15 mouse cellular contexts compared by ENCODE assay signal in genomic region chr3:144398166-144398565, GRCm38 (mm10).
A peak's percentile ranks its signal among the peaks of the same experiment; 100 is the strongest.
DNase-seq lines count a peak whose midpoint lies in the region; ATAC-seq and TF ChIP-seq lines count a peak whose summit lies in the region.
"Had no signal": no experiment of that assay in that cellular context is flagged by ENCODE, and none has a peak within 500 bp of the region (broad histone marks: within the 10 kb centered on the region; RNA-seq: fewer than 3 reads in every experiment).

No protein-coding gene starts in this region.

- no peak overlapping the region for H3K27ac ChIP-seq in forebrain, postnatal 0 days (ENCODE audit: low read depth, low read length)
- H3K27ac ChIP-seq in forebrain, embryonic 15.5 days (replicated peaks), result no peak overlapping the region
- H3K27ac ChIP-seq in liver, adult 2 months (replicated peaks; ENCODE audit: insufficient read depth, low read depth, low read length), result no peak overlapping the region
- H3K27ac ChIP-seq in liver, embryonic 12.5 days, result no peak overlapping the region
- no peak overlapping the region for H3K27ac ChIP-seq in CH12.LX (ENCODE audit: insufficient read depth, low read depth)
- no peak overlapping the region for H3K27ac ChIP-seq in bone marrow, adult 2 months (ENCODE audit: control insufficient read depth, insufficient read depth, low read depth, low read length, poor library complexity)
- H3K27ac ChIP-seq: macrophage; midbrain, embryonic 15.5 days; neural tube, embryonic 12.5 days had no signal

- TF ChIP-seq POLR2A in liver, adult 2 months (IDR thresholded peaks at IDR 0.05; ENCODE audit: extremely low read depth, insufficient read depth, low read length), result no peak
- no peak for TF ChIP-seq POLR2A in CH12.LX (IDR thresholded peaks at IDR 0.05; ENCODE audit: low read depth, low read length)
- TF ChIP-seq POLR2A in bone marrow, adult 2 months (IDR thresholded peaks at IDR 0.05; ENCODE audit: borderline replicate concordance, control insufficient read depth, low read depth, low read length), result no peak

- no peaks in the 10 kb centered on the region for H3K27me3 ChIP-seq in forebrain, postnatal 0 days (ENCODE audit: insufficient read depth, low read length)
- no peaks in the 10 kb centered on the region for H3K27me3 ChIP-seq in forebrain, embryonic 15.5 days
- no peaks in the 10 kb centered on the region for H3K27me3 ChIP-seq in liver, adult 2 months (ENCODE audit: control insufficient read depth, insufficient read depth, low read length)
- H3K27me3 ChIP-seq in liver, embryonic 12.5 days (replicated peaks), result 0 out of 2 replicates have a peak, but pooled peaks cover 5% of the 10 kb centered on the region
- no peaks in the 10 kb centered on the region for H3K27me3 ChIP-seq in CH12.LX (replicated peaks)
- H3K27me3 ChIP-seq: heart, embryonic 13.5 days; midbrain, embryonic 15.5 days; neural tube, embryonic 12.5 days had no signal

- 84% methylated on average over 7 of the region's 7 CpGs for WGBS in forebrain, postnatal 0 days
- WGBS in forebrain, embryonic 15.5 days, result 85% methylated on average over 7 of the region's 7 CpGs
- WGBS in liver, adult 2 months, result 73% methylated on average over 7 of the region's 7 CpGs
- WGBS in liver, embryonic 12.5 days (ENCODE audit: insufficient replicate concordance), result 57% methylated on average over 7 of the region's 7 CpGs
- WGBS in bone marrow, adult 2 months, result 75% methylated on average over 7 of the region's 7 CpGs

- TF ChIP-seq RAD21 in CH12.LX (IDR thresholded peaks at IDR 0.05; ENCODE audit: low read depth, low read length), result peak; percentile 22

- in situ Hi-C loops in CH12.LX (cut with MboI; ENCODE audit: low pct_ligation_motif_present, low pct_unique_long_range_greater_than_20kb, low sequenced_read_pairs), result loop anchor here (25.0 kb wide), 1 partner anchor 786 kb away; no protein-coding TSS in a partner anchor

- 0 out of 2 replicates have a peak, but pooled peaks cover 9% of the 10 kb centered on the region for H3K4me1 ChIP-seq in forebrain, postnatal 0 days (ENCODE audit: insufficient read depth)
- H3K4me1 ChIP-seq in forebrain, embryonic 15.5 days, result peaks cover 32% of the 10 kb centered on the region
- no peaks in the 10 kb centered on the region for H3K4me1 ChIP-seq in liver, adult 2 months (ENCODE audit: control insufficient read depth, insufficient read depth, low read length)
- H3K4me1 ChIP-seq in liver, embryonic 12.5 days, result peaks cover 22% of the 10 kb centered on the region
- peaks cover 7 to 21% of the 10 kb centered on the region in 2 experiments for H3K4me1 ChIP-seq in CH12.LX (ENCODE audit: control insufficient read depth in 1 of 2, insufficient read depth in 2 of 2)
- no peaks in the 10 kb centered on the region; the same call in 1 of the 2 replicates for H3K4me1 ChIP-seq in bone marrow, adult 2 months (ENCODE audit: control insufficient read depth, insufficient read depth, low read length)
- H3K4me1 ChIP-seq: neural tube, embryonic 12.5 days had no signal

- no peak for ATAC-seq in forebrain, postnatal 0 days
- ATAC-seq in forebrain, embryonic 15.5 days (replicated peaks), result no peak
- no peak for ATAC-seq in liver, embryonic 12.5 days
- ATAC-seq: midbrain, embryonic 15.5 days had no signal

- H3K4me3 ChIP-seq in forebrain, postnatal 0 days (ENCODE audit: low read depth, low read length), result no peak overlapping the region
- H3K4me3 ChIP-seq in forebrain, embryonic 15.5 days, result no peak overlapping the region
- no peak overlapping the region for H3K4me3 ChIP-seq in liver, adult 2 months (ENCODE audit: insufficient read depth, low read depth, low read length)
- no peak overlapping the region for H3K4me3 ChIP-seq in liver, embryonic 12.5 days
- no peak overlapping the region for H3K4me3 ChIP-seq in CH12.LX (replicated peaks in 1 of 3; ENCODE audit: low read depth in 2 of 3, low read length in 2 of 3, poor library complexity in 1 of 3)
- H3K4me3 ChIP-seq in bone marrow, adult 2 months (replicated peaks; ENCODE audit: control insufficient read depth, low read depth, low read length), result no peak overlapping the region
- H3K4me3 ChIP-seq: heart, embryonic 13.5 days; midbrain, embryonic 15.5 days; neural tube, embryonic 12.5 days had no signal

- DNase-seq in forebrain, postnatal 0 days, result no peak
- DNase-seq in liver, adult 2 months (ENCODE audit: extremely low read depth, low read depth, low spot score), result no peak
- no peak for DNase-seq in CH12.LX (ENCODE audit: extremely low read depth)
- DNase-seq in thymus, adult 18-20 months, result no peak
- no peak for DNase-seq in embryo, embryonic 9.5 days (ENCODE audit: extremely low spot score)
- DNase-seq: cerebellum, adult 8-10 months; gastrocnemius, postnatal 36 days; kidney, adult 11 months had no signal

- no peaks in the 10 kb centered on the region for H3K9me3 ChIP-seq in forebrain, postnatal 0 days (ENCODE audit: low read length)
- no peaks in the 10 kb centered on the region for H3K9me3 ChIP-seq in forebrain, embryonic 15.5 days
- H3K9me3 ChIP-seq in liver, embryonic 12.5 days (replicated peaks), result no peaks in the 10 kb centered on the region
- H3K9me3 ChIP-seq in CH12.LX (replicated peaks; ENCODE audit: low read length), result no peaks in the 10 kb centered on the region
- H3K9me3 ChIP-seq: heart, embryonic 13.5 days; midbrain, embryonic 15.5 days; neural tube, embryonic 12.5 days had no signal

- dilution Hi-C loops in CH12.LX (cut with MboI; ENCODE audit: extremely low pct_ligation_motif_present, extremely low pct_unique_long_range_greater_than_20kb, low sequenced_read_pairs), result no loop called here

- no peak for TF ChIP-seq EP300 in CH12.LX (IDR thresholded peaks at IDR 0.05; ENCODE audit: low read length)

- no peaks in the 10 kb centered on the region for H3K36me3 ChIP-seq in forebrain, postnatal 0 days (ENCODE audit: insufficient read depth)
- H3K36me3 ChIP-seq in forebrain, embryonic 15.5 days, result no peaks in the 10 kb centered on the region
- no peaks in the 10 kb centered on the region for H3K36me3 ChIP-seq in liver, adult 2 months (ENCODE audit: control insufficient read depth, insufficient read depth, low read length)
- no peaks in the 10 kb centered on the region for H3K36me3 ChIP-seq in liver, embryonic 12.5 days
- H3K36me3 ChIP-seq in CH12.LX (replicated peaks in 1 of 2; ENCODE audit: control insufficient read depth in 1 of 2, insufficient read depth in 1 of 2, low read length in 1 of 2), result no peaks in the 10 kb centered on the region
- H3K36me3 ChIP-seq: heart, embryonic 13.5 days; midbrain, embryonic 15.5 days; neural tube, embryonic 12.5 days had no signal

- no peaks in the 10 kb centered on the region for H3K79me2 ChIP-seq in liver, adult 2 months (ENCODE audit: control insufficient read depth, insufficient read depth, low read length)
- no peaks in the 10 kb centered on the region for H3K79me2 ChIP-seq in CH12.LX (replicated peaks; ENCODE audit: control insufficient read depth, extremely low read depth, insufficient read depth, poor library complexity, severe bottlenecking)

- no peak overlapping the region for H3K9ac ChIP-seq in forebrain, postnatal 0 days
- H3K9ac ChIP-seq in forebrain, embryonic 15.5 days (replicated peaks), result no peak overlapping the region
- no peak overlapping the region for H3K9ac ChIP-seq in liver, adult 2 months (ENCODE audit: low read depth, low read length)
- H3K9ac ChIP-seq in liver, embryonic 12.5 days, result no peak overlapping the region
- H3K9ac ChIP-seq in CH12.LX (ENCODE audit: insufficient read depth, low read depth), result no peak overlapping the region
- H3K9ac ChIP-seq: heart, embryonic 13.5 days; midbrain, embryonic 15.5 days; neural tube, embryonic 12.5 days had no signal

- no peak overlapping the region for H3K4me2 ChIP-seq in forebrain, postnatal 0 days (ENCODE audit: low read depth)
- H3K4me2 ChIP-seq in forebrain, embryonic 15.5 days (replicated peaks), result no peak overlapping the region
- H3K4me2 ChIP-seq in liver, embryonic 12.5 days, result no peak overlapping the region
- H3K4me2 ChIP-seq in CH12.LX (ENCODE audit: insufficient read depth, low read depth, poor library complexity, severe bottlenecking), result no peak overlapping the region
- H3K4me2 ChIP-seq: heart, embryonic 13.5 days; midbrain, embryonic 15.5 days; neural tube, embryonic 12.5 days had no signal

- TF ChIP-seq CTCF in forebrain, postnatal 0 days (IDR thresholded peaks at IDR 0.05; ENCODE audit: low read depth), result peak; percentile 60
- TF ChIP-seq CTCF in liver, adult 2 months (IDR thresholded peaks at IDR 0.05; ENCODE audit: low read depth, low read length), result peak; percentile 27; the same call in 1 of the 2 replicates
- peak; percentile 69 to 95 for TF ChIP-seq CTCF in CH12.LX (conservative IDR thresholded peaks at IDR 0.05 in 1 of 2, IDR thresholded peaks at IDR 0.05 in 1 of 2; ENCODE audit: low read depth in 2 of 2, low read length in 2 of 2)
- TF ChIP-seq CTCF in bone marrow, adult 2 months (IDR thresholded peaks at IDR 0.05; ENCODE audit: control insufficient read depth, insufficient read depth, low read length), result 0 out of 2 replicates have a peak, but pooled peaks have one; percentile 9

TF ChIP-seq in CH12.LX, 34 proteins besides CTCF, POLR2A, EP300 and RAD21:
- TF ChIP-seq SMC3 (IDR thresholded peaks at IDR 0.05; ENCODE audit: low read depth, low read length), result peak; percentile 25
- no peak for TF ChIP-seq JUND (conservative IDR thresholded peaks at IDR 0.05; ENCODE audit: low read depth, low read length)

Comparison
In these comparisons a context has a peak if more than half of its experiments do, and no peak if none do; other contexts are left out.
1. CTCF ChIP-seq: peak in every context shown above with its lines; median percentile 82 in CH12.LX; 60 in forebrain, postnatal 0 days; 27 in liver, adult 2 months; 9 in bone marrow, adult 2 months.